9 mouse cellular contexts compared by ENCODE assay signal in genomic region chr13:111867763-111868725, GRCm38 (mm10). TPM values are rescaled to one million over a fixed set of nuclear protein-coding genes. Genes with fewer than 3 reads are reported as not detected.
DNase-seq lines count a peak whose midpoint lies in the region; ATAC-seq and TF ChIP-seq lines count a peak whose summit lies in the region.
"Had no signal": no experiment of that assay in that cellular context is flagged by ENCODE, and none has a peak within 500 bp of the region (broad histone marks: within the 10 kb centered on the region; RNA-seq: fewer than 3 reads in every experiment).

No protein-coding gene starts in this region.

- H3K27ac ChIP-seq in gastrocnemius, adult 2 months = peak overlapping the region; percentile 80
- peak overlapping the region; percentile 58 for H3K27ac ChIP-seq in hindbrain, embryonic 15.5 days (replicated peaks)

- H3K27me3 ChIP-seq in hindbrain, embryonic 15.5 days = no peaks in the 10 kb centered on the region

- intact Hi-C loops in gastrocnemius, adult 2 months (cut with DNase I) = no loop called here

- peak overlapping the region; percentile 41 for H3K4me2 ChIP-seq in hindbrain, embryonic 15.5 days

- no peaks in the 10 kb centered on the region for H3K36me3 ChIP-seq in hindbrain, embryonic 15.5 days

- no peak for TF ChIP-seq CTCF in gastrocnemius, adult 2 months (IDR thresholded peaks at IDR 0.05)

- H3K9ac ChIP-seq in hindbrain, embryonic 15.5 days = no peak overlapping the region

- no peaks in the 10 kb centered on the region for H3K9me3 ChIP-seq in hindbrain, embryonic 15.5 days

- 54% methylated on average over 31 of the region's 31 CpGs for WGBS in hindbrain, embryonic 15.5 days

- ATAC-seq in hindbrain, embryonic 15.5 days (ENCODE audit: low FRiP score, low read depth) = peak; percentile 74

- DNase-seq in CD4-positive, CD25-positive, alpha-beta regulatory T cell, adult 2 months (ENCODE audit: low read depth, low spot score) = peak; percentile 87
- peak; percentile 54 for DNase-seq in embryo, embryonic 10 days (ENCODE audit: low spot score)
- peak; percentile 47 for DNase-seq in gastrocnemius, adult 2 months
- DNase-seq in left cerebral cortex, adult 11 months (ENCODE audit: low spot score) = peak; percentile 22
- peak; percentile 75 for DNase-seq in lung, postnatal 10 days
- DNase-seq in ovary, adult 18-20 months (ENCODE audit: low spot score) = peak; percentile 33
- DNase-seq in thymus, adult 18-20 months = peak; percentile 42 to 63

- H3K4me3 ChIP-seq in gastrocnemius, adult 2 months = peak overlapping the region; percentile 65
- peak overlapping the region; percentile 10; the same call in 1 of the 2 replicates for H3K4me3 ChIP-seq in hindbrain, embryonic 15.5 days
- H3K4me3 ChIP-seq: myocyte had no signal

- peaks cover 23% of the 10 kb centered on the region for H3K4me1 ChIP-seq in hindbrain, embryonic 15.5 days (replicated peaks)

RNA-seq across cellular contexts. Expression of gene Map3k1, which starts 59.3 kb away (rescaled TPM):
- 10 to 100 TPM in 1 of 2 experiments, 1 to 10 TPM in 1; 7.6 to 10.1 TPM for total RNA-seq in gastrocnemius, adult 2 months (2021)
- polyA plus RNA-seq in hindbrain, embryonic 15.5 days (2015; fragmentation: Nextera tagmentation; extraction: Ambion mirVana) = 11.3 and 12.6 TPM in 2 replicates

Comparison
In these comparisons a context has a peak if more than half of its experiments do, and no peak if none do; other contexts are left out.
1. Peak in every context shown above with its lines: DNase-seq, ATAC-seq, H3K4me3 ChIP-seq and H3K27ac ChIP-seq.
2. DNase-seq: peak in every context shown above with its lines; median percentile 87 in CD4-positive, CD25-positive, alpha-beta regulatory T cell, adult 2 months; 75 in lung, postnatal 10 days; 54 in embryo, embryonic 10 days; 52 in thymus, adult 18-20 months; 47 in gastrocnemius, adult 2 months; 33 in ovary, adult 18-20 months; 22 in left cerebral cortex, adult 11 months.